Mouse (Mus musculus) left cerebral cortex, adult 9 months (tissue): ENCODE measurements at regions not wholly inside any gene's neighbourhood (a gene's known extent, or its start where the extent isn't known, plus 50 kb on each side); places are given as distances from the start of the nearest gene placed in this dataset.
A peak's percentile ranks its signal among the peaks of the same experiment; 100 is the strongest.

Experiments
- DNase-seq, 2 experiments: peaks; one replicate each; pipeline ENCODE4 v3.0.0; 2022; ENCODE audit warnings: low spot score in 2 of 2

DNA sequence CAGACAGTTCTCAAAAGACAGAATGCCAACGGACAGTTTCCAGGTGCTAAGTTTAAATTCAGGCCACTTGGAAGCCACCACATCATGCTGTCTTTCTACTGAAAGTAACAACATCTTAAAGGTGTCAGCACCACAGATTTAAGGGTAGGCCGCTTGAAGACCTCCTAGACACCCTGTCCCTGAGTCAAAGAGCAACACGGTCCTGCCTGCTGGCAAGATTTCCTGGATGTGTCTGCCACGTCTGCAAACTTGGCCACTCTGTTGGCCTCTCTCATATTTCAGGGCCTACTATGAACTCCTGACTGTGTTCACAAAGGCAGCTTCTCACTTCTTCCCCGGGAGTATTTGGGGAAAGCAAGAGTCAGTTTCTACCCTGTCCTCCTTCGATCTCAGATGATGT, 194.7 kb upstream of the Esrrg start:
- DNase-seq = no peak

DNA sequence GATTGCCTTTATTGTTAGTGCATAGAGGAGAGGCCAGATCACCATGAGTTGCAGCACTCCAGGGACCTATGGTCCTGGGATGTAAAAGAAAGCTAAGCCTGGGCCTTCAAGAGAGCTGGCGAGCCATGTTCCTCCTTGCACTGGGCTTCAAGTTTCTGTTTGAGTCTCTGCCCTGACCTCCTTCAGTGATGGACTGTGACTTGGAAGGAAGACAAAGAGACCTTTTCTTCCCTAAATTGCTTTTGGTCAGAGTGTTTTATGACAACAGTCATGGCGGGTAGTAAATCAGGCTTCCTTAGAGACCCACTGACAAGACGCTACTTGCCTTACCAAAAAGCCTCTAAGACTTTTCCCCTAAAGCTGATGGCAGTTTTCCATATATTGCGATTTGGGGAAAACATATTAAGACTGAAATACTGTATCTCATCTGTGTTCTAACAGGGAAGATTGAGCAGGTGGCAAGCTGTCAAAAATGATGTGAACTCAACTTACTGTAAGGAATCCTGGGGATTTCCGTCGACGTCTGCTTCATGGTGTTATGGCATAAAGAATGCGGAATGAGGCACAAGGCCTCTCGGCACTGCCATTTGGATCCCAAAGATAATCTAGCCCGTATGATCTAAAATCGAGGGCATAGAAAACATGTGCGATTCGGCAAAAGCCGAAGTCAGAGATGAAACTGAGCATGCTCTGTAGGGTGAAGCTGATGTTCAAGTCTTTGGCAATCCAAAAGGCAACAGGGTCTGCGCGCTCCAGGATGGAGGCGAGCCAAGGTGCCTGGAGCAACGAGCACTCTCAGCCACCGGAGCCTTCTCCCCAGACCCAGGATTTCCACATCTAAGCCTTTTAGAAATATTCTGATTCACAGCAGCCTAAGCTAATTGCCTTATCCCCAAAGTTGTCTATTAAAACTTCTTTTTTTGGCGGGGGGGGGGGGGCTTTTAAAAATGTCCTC, 190.1 kb upstream of the Esrrg start:
- no peak for DNase-seq

DNA sequence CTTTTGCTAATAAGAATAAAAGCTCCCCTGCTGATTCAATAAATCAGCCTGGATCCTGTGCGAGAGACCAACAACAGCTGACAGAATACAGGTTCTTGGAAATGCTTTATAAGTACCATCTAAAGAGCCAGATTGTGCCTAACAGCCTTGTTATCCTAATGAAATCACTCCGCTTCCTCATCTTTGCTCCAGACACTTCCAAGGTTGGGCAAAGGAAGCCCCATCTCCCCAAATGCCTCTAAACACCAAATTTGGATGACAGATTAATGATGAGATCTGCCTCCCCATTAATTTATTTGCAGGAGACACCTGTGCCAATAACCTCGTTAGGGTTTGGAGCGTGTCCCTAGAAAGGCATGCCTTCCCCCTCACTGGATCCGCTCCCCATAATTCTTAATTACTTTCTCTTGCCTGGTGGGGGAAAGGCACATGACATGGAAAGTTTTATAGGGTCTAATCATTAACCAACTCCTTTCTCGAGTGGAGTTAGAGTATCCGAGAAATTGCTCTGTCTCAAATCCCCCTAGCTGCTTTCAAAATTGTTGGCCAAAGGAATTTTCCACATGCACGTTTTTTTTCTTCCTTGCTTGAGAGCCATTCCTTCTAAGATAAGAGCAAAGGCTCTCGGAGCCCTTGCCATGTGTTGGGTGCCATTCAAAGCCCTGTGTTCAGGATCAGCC, 179.9 kb upstream of the Esrrg start:
- DNase-seq = no peak

DNA sequence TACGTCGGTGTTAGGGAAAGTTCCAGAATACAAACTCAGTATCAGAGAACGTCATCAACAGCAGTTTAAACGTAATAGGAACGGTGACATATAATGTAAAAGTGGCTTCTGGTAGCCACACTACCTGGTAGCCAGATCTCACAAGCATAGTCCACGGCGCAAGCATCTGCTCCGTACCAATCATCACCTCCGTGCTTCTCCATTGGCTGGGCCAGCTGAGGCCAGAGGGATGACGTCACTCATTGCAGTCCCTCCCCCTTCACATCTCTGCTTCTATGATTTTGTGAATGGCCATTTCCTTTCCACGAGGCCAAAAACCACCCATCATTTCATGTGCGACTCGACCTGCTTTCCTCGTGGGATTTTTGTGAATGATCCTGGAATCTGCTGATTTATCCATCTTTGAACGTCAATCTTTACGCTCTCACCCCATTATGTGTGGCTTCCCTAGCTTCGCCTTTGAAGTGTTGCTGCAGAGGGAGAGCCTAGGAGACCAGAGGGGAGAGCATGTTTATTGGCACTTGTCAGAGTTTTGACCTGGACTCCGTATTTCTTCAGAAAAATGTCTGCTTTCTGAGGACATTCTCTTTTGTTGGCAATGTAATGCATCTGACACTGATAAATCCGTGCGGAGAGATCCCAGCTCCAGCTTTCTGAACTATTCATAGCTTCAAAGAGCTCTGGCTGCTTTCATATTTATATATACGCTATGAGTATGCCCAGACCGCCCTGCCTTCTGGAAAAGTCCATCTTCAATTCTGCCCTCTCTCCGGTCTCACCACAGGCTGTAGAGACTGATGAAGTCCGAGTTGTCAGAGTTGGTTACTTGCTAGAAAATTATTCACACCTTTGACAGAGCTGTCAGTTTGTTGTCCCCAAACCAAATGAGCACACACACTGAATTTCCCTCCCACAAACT, 174.6 kb upstream of the Esrrg start:
- DNase-seq = no peak

DNA sequence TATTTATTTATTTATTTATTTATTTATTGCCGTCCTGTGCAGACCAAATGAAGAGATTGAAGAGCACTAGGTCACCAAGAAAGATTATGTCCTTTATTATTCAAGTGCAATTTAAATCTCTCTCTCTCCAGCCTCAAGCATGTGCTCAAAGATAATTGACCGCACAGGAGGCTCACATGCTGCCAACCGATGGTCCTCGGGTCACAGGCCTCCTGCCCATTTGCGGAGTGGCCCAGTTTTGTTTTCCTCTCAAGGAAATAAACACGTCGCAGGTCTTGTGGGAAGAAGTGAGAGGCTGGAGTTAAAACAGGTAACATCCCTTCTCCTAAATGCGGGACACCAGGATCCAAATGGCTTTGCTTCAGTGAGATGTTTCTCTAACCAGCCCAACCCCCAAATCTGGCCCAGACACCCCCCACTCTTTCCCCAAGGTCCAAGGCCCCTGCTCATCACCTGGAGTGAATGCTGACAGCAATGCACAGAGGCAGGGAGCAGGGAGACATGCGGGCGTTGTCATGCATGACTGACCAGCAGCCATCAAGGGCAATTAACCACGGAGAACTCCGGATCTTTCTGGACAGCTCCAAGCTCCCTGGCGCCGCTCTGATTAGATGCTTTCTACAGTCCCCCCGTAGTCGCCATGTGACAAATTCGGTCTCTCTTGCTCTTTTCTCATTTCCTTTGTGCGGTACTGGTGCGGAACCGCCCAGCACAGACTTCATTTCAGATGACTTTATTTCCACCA, 169.2 kb upstream of the Esrrg start:
- DNase-seq = no peak

DNA sequence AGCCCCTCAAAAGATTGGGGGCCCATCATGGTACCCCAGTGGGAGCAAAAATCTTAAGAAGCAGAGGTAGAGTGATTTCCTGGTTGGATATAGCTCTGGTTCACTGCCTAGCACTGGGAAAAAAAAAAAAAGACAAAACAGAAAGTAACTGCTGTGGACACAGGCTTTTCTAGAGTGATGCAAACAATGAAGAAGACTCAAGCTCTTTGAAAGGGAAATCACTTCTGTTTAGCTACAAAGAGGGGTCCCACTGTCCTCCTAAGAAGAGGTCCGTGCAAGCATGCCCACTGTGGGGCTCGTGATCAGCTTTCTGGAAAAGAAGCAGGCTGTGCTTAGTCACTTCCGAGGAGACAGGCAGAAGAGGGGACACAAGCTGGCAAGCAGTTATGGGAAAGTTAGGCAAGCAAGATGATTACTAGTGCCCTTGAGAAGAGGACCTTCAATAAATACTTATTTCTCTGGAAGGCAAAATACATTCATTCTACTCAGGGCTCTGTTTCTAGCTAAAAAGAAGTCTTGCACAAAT, 166.9 kb upstream of the Esrrg start:
- no peak for DNase-seq

DNA sequence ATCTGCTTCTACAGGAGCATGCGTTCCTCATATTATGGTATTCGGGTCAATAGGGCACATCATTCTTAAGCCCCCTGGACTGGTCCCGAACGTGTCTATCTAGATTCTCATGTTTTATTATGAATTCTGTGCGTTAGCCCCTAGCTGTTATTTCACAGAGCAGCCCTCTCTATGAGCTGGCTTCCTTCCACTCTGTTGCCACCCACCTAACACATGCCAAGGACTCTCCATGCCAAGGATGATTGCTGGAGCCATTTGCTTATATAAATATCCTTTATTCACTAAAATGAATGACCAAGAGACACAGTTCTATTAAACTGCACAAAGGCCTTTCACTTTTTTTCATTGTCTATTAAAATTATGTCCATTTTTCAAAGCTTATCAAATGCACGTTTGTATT, 162.1 kb upstream of the Esrrg start:
- peak in 1 of 2 experiments; percentile 6 for DNase-seq

DNA sequence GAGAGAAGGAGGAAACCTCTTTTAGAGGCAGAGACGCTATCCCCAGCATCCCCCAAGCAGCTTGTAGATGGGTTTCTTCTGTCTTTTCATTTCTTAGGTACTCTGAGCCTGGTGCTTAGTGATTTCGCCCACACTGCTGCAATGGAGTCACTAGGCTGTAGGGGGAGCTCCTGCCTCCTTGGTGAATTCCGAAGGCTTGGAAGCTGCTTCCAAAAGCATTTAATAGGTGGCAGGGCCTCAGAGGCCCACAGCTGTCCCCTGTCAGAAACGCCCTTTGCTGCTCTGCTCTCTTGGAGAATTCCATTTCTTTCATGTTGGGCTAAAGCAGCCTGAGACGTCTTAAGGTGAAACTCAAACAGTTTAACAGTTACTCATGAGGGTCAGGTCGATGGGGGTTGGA, 160.4 kb upstream of the Esrrg start:
- peak in 1 of 2 experiments; percentile 84 for DNase-seq

DNA sequence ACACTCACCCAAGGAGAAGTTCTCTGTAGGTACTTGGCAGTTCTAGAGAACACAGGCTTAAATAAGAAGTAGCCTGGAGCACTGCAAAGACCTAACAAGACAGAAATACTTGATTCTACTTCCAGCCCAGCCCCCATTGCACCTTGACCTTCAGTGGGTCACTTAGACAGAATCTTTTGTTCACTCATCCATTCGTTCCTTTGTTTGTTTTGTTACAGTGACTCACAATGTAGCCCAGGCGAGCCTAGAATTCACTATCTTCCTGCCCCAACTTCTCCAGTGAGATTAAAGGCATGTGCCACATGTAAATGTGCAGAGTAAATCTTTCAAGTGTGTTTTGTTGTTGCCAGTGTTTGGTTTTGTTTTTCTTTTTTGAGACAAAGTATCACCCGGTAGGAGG, 158.5 kb upstream of the Esrrg start:
- no peak for DNase-seq

DNA sequence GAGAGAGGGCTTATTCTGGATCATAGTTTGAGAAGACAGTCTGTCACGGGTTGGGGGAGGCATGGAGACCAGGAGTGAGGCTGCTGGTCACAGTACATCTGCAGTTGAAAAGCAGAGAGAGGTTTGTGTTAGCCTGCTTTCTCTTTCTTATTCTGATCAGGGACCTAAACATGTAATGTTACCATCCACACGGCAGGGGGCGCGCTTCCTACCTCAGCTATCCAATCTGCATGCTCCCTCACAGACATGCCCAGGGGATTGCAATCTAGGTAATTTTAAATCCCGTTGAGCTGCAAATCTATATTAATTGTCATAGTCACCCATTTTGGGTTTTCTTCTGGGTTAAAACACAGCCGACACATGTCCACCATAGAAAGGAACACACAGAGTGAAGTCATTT, 156.4 kb upstream of the Esrrg start:
- peak in 1 of 2 experiments; percentile 5 for DNase-seq

DNA sequence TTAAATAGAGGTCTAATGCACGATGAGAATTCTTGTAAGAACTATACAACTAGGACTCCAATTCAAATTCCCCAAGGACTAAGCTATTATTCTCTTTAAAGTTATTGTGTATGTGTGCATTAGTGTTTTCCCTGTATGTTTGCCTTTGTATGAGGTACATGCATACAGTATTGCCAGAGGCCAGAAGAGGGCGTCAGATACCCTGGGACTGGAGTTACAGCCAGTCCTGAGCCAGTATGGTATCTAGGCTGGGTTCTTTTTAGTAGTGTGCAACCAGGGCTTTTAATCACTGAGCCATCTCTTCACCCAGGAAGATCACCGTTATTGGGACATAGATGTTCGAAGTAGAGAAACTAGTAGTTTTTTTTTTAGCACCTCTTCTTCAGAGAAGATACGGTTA, 154.2 kb upstream of the Esrrg start:
- DNase-seq = peak in 1 of 2 experiments; percentile 10

DNA sequence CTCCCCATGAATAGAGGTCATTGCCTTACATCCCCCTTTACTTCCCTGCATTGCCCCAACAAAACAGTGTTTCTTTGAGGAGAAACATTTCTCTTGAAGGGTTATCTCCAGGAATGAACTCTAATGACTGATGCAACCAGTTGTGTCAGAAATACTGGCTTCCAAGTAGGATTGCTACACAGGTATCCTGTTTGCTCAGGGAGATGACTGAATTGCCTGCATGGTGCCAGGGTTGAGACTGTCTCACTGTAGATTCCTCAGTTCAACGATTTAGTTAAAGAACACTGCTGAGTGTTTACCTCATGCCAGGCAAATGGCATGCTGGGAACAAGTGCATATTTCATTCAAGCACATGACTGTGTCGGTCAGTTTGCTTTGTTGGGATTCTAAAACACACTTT, 123.8 kb upstream of the Esrrg start:
- DNase-seq = no peak

DNA sequence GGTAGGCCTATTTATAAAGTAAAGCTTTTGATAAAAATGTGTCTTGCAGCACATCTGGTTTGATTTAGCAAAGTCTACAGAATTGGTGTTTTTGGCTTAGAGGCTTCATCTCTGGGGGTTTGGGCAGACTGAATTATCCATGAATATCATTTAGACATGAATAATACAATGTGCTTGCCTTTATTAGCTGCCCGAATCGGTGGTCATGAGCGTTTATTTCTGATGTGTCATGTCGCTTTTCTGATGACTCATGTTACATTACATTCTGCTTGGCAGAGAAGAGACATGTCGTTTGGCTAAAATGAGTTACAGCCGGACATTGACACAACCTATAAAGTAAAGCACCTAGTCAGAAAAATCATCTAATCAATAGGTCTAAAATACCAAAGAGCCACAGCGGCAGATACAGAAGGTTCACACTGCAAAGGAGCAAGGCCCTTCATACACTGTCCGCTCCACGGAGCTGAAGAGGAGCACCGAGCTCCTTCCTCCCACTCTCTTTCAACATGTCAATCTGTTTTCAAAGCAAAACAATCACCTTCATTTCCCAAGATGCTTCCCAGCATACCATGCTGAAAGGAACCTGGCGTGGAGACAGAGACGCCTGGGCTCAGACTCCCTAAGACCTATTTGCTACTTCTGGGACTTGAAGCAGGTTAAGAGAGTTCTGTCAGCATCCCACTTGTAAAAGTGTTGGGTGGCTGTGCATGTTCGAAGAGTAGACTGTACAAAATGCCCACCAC, 120.5 kb upstream of the Esrrg start:
- DNase-seq = no peak

DNA sequence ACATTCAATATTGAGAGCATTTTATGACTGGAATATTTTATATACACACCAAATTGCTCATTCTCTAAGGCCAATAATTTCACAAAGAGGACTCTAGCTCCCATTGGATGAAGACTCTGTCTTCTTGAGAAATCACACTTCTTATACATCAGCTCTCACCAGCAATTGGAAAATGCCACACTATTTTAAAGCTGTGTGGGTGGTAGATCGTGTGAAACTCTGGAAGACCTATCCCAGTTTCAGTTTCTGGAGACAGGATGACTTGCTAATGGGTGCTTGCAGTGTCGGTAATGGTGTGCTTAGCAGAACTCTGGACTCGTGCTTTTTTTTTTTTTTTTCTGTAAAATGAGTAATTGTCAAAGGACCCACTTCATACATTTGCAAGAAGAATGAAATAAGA, 119.1 kb upstream of the Esrrg start:
- peak; percentile 1 to 27 for DNase-seq

DNA sequence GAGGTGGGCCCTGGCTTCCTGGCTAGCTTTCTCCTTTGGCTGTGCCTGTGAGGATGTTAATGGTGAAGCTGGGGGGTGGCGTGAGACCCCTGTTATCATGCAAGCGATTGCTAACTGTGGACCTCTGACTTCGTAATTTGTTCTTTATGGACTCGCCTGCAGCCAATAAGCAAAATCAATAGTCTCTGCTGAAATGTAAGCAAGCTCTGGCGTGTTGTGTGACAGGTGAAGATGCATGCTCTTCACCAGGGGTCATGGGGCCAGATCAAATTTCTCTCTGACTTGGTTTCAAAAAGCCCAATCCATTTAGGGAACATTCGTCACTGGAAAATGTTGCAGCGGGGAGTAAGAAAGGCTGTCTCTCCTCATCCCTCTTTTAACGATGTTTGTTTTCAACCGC, 103.2 kb upstream of the Esrrg start:
- no peak for DNase-seq

DNA sequence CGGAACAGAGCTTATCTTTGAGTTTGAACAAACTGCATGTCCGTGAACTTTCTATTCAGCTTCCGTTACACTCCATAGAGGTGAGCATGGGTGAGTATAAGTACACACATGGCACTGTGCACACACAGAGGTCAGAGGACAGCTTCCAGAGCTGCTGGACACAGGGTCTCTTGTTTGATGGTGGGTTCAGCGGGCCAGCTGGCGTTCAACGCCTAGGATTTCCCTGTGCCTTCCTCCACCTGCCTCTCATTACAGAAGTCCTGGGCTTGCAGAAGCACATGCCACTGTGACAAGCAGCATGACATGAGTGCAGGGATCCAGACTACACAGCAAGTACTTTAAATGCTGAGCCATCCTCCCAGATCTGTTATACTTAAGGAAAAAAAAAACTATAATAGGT, 101.4 kb upstream of the Esrrg start:
- DNase-seq = no peak

DNA sequence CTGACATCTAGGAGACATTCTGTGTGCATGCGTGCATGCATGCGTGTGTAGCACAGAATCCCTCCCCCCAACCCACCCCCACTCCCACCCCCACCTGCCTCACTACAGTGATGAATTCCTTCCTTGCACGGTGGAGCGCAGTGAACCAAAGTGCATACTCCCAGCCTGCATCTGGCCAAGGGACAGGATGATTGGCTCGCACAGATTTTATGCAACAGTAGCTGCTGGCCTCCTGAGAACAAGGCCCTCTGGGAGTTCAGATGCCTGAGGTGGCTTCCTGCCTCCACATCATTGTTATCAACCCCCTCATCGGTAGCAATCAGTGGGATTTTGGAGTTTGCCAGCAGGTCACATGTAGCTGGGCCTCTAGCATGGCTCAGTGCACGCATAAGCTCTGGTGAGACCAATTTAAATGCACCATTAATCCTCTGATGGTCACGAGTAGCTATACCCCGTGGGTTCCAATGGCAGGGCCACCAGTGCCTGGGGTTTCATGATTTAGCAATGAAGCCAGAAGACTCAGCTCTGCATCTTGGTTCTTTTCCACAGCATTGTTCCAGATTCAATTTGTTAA, 77.2 kb upstream of the Esrrg start:
- no peak for DNase-seq

DNA sequence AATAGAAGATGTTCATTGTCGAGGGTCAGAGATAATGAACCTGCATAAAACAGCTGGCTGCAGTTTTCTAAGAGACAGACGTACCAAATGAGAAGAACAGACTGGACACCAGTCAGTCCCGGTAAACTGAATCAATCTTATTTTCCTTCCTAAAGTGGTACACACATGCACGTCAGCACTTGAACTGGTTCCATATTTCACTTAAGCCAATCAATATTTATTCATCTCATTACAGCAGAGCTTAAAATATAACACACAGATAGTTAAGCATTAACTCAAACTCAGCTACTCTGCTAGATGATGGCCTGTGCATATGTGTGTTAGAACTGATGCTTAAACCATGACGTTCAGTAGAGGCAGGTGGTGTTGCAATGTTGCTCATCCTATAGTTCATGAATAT, 72.3 kb upstream of the Esrrg start:
- DNase-seq = no peak

DNA sequence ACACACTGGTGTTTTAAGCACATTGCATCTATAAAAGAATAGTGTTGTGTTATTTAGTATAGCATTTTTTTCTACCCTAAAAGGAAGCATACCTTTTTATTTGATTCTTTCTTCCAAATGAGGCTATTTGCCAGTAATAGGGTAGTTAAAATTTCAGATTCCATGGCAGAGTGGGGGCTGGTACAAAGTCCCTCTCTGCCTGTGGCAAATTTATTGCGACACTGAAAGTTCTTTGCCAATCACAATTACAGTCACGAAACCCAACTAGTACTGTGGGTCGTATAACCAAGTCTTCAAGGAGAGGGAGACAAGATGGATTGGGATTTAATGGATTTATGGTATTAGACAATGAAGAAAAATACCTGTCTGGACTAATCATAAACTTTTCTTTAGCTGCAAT, 51.9 kb upstream of the Esrrg start:
- DNase-seq = no peak
